Mouse (Mus musculus) cerebellum, postnatal 10 days (tissue): ENCODE measurements around the gene Ptgir.

Experiments used
- DNase-seq, 2 experiments: peaks; one replicate each; pipeline ENCODE4 v3.0.0; 2021; ENCODE audit warnings: mixed read lengths in 2 of 2

Ptgir gene

GRCm38 (mm10) chr7:16906281-16906680 lies at the start of gene Ptgir:
Gene Ptgir (plus strand): TSS chr7:16906490.
- no peak for DNase-seq

GRCm38 (mm10) chr7:16858336-16858735 lies 48.0 kb upstream of the Ptgir start:
- peak; percentile 79 to 81 for DNase-seq

DNA sequence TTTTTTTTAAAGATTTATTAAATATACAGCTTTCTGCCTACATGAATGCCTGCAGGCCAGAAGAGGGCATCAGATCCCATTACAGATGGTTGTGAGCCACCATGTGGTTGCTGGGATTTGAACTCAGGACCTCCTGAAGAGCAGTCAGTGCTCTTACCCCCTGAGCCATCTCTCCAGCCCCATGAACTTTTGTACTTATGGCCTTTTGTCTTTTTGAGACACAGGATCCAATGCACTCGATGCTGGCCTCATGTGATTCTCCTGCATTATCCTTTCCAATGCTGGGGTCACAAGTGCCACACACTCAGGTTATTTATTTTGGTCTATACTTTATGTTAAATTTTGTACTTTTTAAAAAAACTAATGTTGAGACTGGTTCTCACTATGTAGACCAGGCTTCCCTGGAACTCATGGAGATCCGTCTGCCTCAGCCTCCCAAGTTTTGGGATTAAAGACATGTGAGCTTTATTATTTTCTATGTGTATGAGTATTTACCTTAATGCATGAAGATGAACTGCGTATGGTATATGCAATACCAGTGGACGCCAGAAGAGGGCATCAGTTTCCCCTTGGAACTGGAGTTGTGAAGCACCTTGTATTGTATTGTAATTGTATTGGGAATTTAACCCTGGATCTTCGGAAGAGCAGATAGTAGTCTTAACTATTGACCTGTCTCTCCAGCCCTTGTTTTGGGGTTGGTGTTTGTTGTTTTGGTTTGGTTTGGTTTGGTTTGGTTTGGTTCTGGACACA lies 46.2 kb upstream of the Ptgir start:
- DNase-seq: peak; percentile 80 to 85

- DNase-seq: no peak
Observed at GRCm38 (mm10) chr7:16867488-16867887, 38.8 kb upstream of the Ptgir start.

GRCm38 (mm10) chr7:16869497-16869896 lies 36.8 kb upstream of the Ptgir start:
- peak; percentile 94 to 95 for DNase-seq

DNA sequence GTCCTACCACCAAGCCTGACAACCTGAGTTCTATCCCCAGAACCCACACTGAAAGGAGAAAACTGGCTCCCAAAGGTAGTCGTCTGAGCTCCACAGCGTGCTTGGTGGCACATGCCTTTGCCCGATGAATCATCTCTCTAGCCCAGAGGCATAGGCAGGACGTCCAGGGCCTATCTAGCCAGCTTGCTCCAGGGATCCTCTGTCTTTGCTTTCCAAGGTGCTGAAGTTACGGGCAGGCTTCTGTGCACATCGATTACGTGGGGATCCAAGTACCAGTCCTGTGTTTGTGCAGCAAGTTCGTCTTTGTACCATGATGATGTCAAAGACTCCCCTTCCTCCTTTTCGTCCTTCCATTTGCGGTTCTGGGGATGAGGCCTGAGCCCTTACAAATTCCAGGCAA lies 34.7 kb upstream of the Ptgir start:
- DNase-seq: no peak

DNA sequence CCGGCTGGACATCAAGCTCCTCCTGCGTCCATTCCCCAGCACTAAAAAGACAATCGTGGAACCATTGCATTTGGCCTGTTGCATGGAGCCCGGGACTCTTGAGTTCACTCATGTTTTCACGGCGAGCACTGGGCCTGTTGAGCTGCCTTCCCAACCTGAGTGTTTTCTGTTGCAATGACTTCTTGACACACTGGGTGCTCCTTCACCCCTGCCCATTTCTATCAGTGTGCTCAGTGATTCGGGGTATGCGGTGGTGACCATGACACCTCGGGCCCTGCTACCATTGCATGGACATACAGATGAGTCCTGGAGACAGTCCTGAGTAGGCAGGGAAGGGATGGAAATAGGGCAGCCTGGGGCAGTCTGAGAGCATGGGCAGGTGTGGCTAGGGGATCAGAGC lies 33.8 kb upstream of the Ptgir start:
- no peak for DNase-seq

- DNase-seq: no peak
Observed at GRCm38 (mm10) chr7:16873392-16873791, 32.9 kb upstream of the Ptgir start.

- peak; percentile 83 for DNase-seq
Observed at GRCm38 (mm10) chr7:16874190-16874589, 32.1 kb upstream of the Ptgir start.

GRCm38 (mm10) chr7:16874756-16875309 lies 31.5 kb upstream of the Ptgir start:
- peak; percentile 100 for DNase-seq

DNA sequence AGATGAGACGGTGACA lies 31.2 kb upstream of the Ptgir start, which contains the start of gene Dact3:
Gene Dact3 (plus strand): TSS at position 8 of the 16 bp plus-strand sequence.
- no peak for DNase-seq

GRCm38 (mm10) chr7:16875326-16875725 lies 31.0 kb upstream of the Ptgir start:
- DNase-seq: no peak

DNA sequence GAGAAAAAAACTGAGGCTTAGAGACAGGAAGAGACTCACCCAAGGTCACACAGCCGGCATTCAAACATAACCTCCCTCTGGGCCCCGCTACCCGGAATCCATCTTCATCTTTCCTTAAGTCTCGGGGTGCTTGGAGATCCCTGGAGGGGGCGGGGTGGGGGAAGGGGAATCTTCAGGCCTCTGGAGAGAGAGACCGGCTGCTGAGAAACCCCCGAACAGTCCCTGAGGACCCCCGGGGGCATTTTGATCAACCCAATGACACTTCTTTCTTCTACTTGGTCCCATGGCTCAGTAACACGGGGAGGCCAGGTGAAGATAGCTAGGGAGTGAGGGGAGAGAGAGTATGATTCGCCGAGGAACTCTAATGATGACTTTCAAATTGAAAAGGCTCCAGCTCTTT lies 30.3 kb upstream of the Ptgir start:
- DNase-seq: no peak

DNA sequence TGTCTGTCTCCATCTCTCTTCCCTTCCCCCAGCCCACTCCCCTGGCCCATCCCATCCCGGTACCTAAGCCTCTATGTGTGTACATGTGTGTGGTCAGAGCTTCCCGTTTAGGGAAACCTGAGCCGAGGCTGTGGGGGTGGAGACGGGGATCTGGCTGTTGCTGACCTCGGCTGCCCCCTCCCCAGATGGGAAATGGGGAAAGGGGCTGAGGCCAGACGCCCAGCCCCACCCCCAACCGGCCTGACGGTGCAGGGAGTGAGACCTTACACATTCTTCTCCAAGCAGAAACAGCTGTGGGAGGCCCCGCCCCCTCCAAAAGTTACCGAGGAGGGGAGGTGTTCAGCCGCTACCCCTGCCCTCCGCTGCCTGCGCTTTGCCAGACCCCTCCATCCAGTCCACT lies 29.7 kb upstream of the Ptgir start:
- DNase-seq: peak; percentile 38 to 61

GRCm38 (mm10) chr7:16877717-16878116 lies 28.6 kb upstream of the Ptgir start:
- no peak for DNase-seq

- peak in 1 of 2 experiments; percentile 52 for DNase-seq
Observed at GRCm38 (mm10) chr7:16879796-16880547, 26.3 kb upstream of the Ptgir start.

- no peak for DNase-seq
Observed at GRCm38 (mm10) chr7:16880615-16881014, 25.7 kb upstream of the Ptgir start.

DNA sequence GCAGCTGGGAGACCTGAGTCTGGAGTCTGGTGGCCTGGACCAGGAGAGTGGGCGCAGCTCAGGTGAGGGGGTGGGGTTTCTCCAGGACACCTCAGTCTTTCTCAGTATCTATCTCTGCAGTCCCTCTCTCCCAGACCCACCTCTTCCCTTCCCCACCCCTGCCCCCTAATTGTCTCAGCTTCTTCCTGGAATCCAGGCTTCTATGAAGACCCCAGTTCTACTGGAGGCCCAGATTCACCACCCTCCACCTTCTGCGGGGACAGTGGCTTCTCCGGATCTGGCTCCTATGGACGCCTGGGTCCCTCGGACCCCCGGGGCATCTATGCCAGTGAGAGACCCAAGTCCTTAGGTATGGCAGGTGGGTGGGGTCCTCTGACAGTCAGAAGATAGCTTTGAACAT lies 23.1 kb upstream of the Ptgir start:
- DNase-seq: no peak

DNA sequence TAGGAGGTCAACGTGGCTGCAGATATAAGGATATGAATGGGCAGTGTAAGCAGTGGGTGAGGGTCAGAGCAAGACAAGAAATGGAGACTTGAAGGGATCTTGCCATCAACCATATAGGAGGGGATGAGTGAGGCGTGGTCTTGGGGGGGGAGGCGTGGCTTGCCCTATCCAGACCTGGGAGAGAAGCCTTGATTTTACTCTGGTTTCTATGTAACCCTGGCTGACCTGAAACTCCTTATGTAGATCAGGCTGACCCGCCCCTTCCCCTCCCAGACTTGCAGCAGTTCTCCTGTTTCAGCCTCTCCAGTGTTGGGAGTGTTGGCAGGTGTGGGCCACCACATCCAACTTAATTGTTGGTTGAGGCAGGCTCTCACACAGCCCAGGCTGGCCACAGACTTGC lies 22.0 kb upstream of the Ptgir start:
- DNase-seq: no peak

DNA sequence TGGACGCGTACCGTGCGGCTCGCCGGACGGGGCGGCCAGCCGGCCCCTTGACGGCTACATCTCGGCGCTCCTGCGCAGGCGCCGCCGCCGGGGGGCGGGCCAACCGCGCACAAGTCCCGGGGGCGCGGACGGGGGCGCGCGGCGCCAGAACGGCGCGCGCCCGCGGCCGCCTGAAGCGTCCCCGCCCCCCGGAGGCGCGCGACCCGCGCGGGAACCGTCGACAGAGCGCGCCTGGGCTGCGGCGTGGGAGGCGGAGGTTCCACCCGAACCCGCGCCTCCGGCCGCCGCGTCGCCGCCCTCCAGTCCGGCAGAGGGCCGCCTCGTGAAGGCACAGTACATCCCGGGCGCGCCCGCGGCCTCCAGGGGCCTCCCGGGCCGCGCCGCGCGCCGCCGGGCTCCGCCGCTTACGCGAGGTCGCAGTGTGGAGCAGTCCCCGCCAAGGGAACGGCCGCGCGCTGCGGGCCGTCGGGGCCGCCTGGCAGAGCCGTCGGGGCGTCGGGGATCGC lies 21.0 kb upstream of the Ptgir start:
- DNase-seq: peak in 1 of 2 experiments; percentile 37

GRCm38 (mm10) chr7:16885905-16886304 lies 20.4 kb upstream of the Ptgir start:
- DNase-seq: peak; percentile 61 to 68

GRCm38 (mm10) chr7:16890536-16890935 lies 15.8 kb upstream of the Ptgir start:
- no peak for DNase-seq

DNA sequence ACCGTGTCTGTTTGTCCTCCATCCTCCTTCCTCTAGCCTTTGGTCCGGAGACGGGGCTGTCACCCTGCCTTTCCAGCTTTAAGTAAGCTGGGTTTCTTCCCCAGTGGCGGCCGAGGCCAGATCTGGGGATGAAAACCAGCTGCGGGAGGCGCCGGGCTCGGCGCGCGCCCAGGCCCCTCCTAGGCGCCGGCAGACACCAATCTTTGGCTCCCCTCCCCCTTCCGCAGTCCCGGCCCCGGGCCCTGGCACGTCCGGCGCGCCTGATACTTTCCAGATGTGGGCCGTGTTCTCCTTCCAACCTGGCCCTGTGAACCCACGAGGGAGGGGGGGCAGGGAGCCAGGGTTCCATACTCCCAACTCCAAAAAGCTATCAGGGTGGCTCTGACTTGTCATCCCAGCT lies 15.3 kb upstream of the Ptgir start:
- peak in 1 of 2 experiments; percentile 51 for DNase-seq

- DNase-seq: peak; percentile 93 to 94
Observed at GRCm38 (mm10) chr7:16891641-16892351, 14.5 kb upstream of the Ptgir start, which contains the start of gene Gng8. Gene Gng8 (plus strand): TSS chr7:16891786.
